Mouse (Mus musculus): ENCODE results near the gene Mpc1.
A peak's percentile ranks its signal among the peaks of the same experiment; 100 is the strongest.
"Not testable (repeated sequence)": the region's sequence is repeated elsewhere in the genome, so short reads cannot be mapped to it uniquely, and the experiment has no call there.

The Mpc1 gene

DNA sequence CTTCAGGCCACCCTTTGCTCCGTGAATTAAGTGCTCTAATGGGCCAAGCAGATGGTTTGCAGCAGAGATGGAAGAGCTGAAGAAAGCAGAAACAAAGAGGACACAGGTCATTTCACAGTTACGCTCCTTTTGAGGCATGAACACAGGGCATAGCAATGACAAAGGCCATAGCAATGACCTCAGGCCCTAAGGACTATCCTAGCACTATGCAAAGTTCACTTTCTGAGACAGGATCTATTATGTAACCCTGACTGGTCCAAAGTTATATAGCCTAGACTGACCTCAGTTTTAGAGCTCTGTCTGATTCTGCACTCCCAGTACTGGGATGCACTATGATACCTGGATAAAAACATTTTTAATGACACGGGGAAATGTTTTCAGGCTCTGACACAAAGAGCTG lies 4.3 kb upstream of the Mpc1 start:
- no peak for DNase-seq (ENCODE audit: low spot score in 2 of 2)

DNA sequence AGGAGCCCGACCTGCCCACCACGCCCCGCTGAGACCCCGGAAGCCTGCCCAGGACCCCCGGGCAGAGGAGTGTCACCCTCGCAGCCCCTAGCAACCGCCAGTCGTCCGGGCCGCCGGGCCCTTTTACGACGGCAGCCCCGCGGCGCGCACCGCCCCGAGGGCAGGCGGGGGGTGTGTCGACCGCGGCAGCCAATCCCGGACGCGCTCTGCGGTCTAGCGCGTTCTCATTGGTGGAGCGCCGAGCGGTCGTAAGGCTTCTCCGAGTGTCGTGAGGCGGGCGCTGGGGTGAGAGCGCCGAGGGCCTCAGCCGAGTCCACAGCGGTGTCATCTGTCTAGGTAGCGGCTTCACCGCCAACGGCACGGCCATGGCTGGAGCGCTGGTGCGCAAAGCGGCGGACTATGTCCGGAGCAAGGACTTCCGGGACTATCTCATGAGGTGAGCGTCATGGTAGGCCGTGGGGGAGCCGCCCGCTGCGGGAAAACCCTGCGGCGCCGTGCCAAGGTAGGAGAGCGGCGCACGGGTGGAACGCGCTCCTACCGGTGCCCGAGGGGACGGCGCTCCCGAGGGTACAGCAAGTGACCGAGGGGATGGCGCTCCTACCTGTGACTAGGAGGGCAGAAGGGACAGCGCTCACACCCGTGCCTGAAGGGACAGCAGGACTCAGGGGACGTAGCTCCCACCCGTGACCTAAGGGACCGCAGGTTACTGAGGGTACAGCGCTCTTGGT lies 986 bp downstream of the Mpc1 start:
- DNase-seq (ENCODE audit: low spot score in 2 of 2), result peak; percentile 88 to 95

DNA sequence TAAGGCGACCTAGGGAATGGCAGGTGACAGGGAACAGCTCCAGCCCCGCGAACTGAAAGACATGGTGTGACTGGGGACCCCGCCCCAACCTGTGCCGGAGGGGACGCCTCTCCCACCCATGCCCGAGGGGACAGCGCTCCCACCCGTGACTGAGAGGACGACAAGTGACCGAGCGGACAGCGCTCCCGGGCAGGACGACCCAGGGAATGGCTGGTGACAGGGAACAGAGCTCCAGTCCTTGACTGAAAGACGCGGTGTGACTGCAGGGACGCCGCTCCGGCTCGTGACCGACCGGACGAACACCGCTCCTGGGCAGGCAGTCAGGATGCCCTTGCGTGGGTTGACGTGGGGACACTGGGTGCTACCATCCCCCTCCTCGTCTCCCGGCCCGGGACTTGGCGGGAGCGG lies 1.6 kb downstream of the Mpc1 start:
- DNase-seq (ENCODE audit: low spot score in 2 of 2), result peak in 1 of 2 experiments; percentile 36

DNA sequence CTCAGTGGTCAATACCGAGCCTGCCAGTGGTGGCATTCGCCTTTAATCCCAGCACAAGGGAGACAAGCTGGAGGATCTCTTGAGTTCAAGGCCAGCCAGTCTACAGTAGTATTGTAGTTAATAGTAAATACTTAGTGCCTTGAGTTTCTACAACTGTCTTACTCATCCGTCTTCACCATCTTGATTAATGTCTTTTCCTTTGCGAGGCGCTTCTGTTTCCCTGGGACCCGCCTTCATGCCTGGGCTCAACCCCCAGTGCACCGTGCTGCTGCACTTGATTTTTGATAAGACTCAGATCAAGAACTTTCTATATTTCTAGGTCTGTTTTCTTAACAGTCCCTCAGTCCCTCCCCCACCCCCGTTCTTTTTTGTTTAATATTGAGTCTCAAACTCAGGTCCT lies 2.4 kb downstream of the Mpc1 start:
- DNase-seq (ENCODE audit: low spot score in 2 of 2), result no peak

DNA sequence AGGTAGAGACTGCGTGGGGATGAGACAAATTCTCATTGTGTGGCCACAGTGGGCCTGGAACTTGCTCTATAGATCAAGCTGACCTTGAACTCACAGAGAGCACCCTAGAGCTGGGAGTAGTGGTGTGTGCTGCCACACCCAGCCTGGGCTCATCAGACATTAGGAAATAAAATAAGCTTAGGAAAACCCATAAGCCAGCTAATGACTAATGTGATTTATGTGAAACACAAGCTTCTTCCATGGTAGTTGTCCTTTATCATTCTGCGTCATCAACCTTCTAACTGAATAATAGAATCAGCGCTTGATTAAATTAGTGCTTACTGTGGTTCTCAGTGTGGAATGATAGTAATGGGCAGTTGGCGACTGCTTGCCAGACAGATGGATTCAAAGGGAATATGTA lies 4.3 kb downstream of the Mpc1 start:
- no peak for DNase-seq (ENCODE audit: low spot score in 2 of 2)

DNA sequence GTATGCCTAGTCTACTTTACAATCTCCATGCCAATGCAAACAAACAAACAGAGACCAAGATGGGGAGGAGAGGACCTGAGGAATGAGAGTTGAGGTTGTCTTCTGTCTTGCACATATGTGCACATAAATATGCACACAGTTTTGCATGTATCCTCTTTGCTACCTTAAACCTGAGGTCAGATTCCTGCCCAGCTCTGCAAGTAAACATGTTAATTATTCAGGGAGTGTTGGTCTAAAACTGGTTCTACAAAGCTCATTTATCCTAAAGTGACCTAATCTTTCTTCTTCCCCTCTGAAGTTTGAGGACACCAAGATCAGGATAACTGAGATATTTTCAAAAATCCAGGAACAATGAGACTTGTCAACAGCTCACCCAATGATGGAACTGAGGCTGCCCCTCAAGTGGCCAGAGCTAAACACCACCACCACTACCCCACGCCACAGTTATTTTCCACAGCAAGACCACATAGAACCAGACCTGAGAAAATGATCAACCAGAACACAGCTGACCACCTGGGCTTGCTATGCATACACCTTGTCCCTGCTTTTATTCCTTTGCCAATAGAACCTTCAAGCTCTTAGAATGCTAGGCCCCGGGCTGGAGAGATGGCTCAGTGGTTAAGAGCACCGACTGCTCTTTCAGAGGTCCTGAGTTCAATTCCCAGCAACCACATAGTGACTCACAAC lies 7.4 kb downstream of the Mpc1 start:
- no peak for DNase-seq (ENCODE audit: low spot score in 2 of 2)

DNA sequence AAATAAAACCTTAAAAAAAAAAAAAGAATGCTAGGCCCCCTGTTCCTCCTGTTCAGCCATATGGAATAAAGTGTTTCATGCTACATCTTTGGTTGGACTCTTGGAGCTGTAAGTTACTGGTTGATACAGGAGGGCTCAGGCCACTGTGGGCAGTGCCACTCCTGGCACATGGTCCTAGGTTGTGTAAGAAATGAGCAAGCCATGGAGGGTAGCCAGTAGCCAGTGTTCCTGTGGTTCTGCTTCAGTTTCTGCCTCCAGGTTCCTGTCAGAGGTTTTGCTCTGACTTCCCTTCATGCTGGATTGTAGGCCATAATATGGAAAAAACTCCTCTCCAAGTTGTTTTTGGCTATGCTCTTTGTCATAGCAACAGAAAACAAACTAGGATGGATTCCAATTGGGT lies 8.0 kb downstream of the Mpc1 start:
- DNase-seq (ENCODE audit: low spot score in 2 of 2), result no peak

DNA sequence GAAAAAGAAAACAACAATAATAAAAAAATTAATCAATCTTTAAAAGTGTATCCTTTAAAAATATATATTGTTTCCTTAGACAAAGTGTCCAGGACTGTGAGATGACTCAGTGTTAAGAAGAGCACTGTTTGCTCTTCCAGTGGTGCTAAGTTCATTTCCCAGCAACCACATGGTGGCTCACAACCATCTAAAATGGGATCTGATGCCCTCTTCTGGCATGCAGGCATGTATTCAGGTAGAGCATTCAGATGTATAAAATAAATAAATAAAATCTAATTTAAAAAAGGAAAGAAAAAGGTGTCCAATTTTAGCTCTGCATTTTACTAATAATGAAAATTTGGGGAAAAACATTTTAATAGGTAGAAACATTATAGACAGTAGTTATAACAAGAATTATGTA lies 13.1 kb downstream of the Mpc1 start:
- no peak for DNase-seq (ENCODE audit: low spot score in 2 of 2)

DNA sequence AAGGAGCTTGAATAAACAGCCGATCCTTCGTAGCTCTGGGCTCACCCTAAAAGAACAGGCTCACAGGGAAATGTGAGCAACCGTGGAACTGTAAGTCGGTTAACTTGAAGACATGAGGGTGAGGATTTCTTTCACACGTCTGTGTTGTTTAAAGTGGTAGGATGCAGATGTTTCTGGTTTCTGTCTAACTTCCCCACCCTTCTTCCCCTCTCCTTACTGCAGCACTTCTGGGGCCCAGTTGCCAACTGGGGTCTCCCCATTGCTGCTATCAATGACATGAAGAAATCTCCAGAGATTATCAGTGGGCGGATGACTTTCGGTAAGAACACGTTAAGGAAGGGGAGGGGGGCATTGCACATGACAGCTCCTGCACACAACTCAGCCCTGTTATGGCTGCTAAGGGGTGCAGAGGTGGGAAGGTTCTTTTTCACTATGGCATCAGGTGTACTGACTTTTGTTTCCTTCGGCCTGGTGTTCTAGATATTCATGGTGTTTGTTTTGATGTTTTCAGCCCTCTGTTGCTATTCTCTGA lies 13.7 kb downstream of the Mpc1 start:
- DNase-seq (ENCODE audit: low spot score in 2 of 2), result no peak

DNA sequence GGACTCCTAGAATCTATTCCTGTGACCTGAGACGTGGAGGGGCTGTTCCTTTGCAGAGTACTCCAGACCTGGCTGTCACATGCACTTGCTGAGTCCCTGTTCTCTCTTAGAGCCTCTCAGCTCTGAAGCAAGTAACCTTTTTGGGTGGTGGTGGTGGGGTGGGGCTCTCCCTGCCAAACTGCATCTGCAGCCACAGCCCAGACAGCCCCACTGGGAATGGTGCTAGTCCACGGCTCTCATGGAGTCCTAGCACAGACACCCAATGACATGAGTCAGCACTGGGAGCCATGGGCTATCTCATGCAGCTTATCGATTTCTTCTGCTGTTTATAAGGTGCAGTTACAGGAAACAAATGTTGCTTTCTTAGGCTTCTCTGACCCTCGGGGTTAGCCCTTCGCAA lies 15.0 kb downstream of the Mpc1 start:
- no peak for DNase-seq (ENCODE audit: low spot score in 2 of 2)

DNA sequence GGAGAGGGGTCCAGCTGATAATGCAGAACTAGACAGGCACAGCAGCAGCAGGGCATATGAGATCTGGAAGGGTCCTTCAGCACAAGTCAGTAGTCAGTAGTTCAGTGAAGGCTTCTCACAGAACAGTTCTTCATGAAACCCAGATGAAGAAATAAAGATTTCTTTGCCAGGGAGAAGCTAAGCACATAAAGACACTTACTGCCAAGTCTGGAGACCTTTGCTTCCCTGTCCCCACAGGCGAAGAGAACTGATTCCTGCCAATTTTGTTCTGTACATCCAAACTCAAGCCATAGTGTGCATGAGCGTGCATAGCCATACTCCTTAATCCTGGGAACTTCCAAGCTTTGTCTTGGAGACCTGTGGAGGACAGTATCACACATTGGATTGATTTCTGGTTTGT lies 15.6 kb downstream of the Mpc1 start:
- DNase-seq (ENCODE audit: low spot score in 2 of 2), result no peak

DNA sequence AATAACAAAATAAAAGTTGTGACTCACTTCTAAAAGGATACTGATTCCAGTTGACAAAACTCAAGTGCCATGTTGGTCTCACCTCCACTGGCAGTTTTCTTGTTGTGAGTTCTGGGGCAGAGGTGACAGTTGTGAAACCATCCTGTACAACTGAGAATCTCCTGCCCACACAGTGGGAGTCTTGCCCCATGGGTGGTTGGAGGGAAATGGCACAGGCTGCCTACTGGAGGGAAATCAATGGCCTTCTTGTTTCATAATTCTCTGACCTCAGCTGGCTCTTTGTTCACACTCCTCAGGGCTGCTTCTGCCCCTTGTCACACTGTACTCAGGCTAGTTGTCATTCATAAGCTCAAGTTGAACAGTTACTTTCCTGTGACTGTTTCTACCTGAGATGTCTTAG lies 16.8 kb downstream of the Mpc1 start:
- DNase-seq (ENCODE audit: low spot score in 2 of 2), result no peak

DNA sequence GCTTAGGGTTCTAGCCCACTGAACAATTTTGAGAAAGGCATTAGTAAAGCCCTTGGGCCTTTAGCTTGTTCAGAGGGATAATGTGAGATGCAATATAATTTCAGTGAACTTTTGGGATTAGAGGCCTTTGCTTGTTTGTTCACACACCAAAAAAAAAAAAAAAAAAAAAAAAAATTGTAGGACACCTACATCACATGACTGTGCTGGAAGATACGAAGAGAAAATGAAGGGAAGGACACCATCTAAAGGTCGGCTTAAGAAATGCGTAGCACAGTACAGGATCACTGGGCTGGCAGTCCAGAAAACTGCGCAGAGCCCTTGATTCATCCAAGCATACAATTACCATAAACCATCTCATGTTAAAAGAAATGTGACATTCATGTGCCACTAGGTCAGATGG lies 18.8 kb downstream of the Mpc1 start:
- DNase-seq (ENCODE audit: low spot score in 2 of 2), result no peak

DNA sequence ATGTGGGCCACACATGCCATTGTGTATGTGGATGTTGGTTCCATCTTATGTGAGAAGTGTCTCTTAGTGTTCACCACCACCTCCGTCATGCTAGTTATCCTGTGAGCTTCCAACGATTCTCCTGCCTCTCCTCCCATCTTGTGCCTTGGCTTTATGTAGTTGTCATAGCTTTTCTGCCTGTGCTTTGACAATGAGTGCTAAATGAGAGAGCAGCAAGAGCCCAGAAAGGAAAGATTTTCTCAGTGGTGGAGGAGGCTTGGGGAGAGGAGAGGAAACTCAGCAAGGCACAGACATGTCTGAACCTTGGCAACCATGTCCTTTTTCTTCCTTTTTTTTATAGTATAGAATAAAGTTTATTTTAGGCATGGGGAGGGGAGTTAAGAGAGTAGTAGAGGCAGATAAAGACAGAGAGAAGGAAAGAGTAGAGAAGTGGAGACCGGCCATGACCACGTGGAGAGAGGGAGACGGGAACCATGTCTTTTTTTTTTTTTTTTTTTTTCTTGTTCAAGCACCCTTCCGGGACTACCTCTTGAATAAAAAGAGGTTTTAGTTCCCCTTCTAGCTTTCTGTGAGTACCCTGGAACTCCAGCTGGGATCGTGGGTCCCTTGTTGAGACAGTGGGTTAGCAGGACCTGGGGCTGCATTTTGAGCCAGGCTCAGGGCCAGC lies 20.2 kb downstream of the Mpc1 start:
- DNase-seq (ENCODE audit: low spot score in 2 of 2), result no peak

DNA sequence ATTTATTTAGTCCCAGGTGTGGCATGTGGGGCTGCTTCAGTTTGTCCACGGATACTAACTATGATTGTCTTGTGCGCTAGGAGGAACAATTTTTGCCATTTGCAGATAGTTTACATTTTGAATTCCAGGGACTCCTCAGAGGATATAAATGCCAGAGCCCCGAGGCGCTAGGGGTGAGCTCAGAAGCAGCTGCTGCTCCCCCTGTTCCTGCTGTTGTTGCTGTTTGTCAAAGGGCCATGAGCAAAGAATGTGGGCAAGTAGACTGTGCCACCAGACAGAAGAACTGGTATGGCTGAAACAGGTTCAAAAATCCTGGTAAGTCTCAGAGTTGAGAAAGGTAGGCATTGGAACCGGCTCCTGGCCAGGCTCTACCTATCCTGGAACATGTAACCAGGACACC lies 21.0 kb downstream of the Mpc1 start:
- DNase-seq (ENCODE audit: low spot score in 2 of 2), result no peak

DNA sequence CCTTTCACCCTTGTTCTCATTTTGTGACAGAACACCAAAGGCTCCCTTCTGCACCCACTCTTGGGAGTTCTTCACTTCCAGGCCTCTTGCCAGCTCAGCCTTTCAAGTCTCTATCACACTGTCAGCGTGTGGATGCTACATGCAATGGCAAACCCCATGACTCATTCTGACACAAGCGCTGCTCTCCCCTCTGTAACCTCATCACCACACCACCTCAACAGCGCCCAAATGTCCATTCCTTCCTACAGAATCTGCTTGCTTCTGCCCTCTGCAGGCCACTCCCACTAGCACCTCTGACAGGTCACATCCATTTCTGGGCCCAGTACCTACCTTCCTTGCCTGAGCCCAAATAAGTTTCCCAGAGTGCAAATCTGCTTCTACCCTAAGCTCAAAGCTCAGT lies 23.1 kb downstream of the Mpc1 start:
- DNase-seq (ENCODE audit: low spot score in 2 of 2), result no peak

DNA sequence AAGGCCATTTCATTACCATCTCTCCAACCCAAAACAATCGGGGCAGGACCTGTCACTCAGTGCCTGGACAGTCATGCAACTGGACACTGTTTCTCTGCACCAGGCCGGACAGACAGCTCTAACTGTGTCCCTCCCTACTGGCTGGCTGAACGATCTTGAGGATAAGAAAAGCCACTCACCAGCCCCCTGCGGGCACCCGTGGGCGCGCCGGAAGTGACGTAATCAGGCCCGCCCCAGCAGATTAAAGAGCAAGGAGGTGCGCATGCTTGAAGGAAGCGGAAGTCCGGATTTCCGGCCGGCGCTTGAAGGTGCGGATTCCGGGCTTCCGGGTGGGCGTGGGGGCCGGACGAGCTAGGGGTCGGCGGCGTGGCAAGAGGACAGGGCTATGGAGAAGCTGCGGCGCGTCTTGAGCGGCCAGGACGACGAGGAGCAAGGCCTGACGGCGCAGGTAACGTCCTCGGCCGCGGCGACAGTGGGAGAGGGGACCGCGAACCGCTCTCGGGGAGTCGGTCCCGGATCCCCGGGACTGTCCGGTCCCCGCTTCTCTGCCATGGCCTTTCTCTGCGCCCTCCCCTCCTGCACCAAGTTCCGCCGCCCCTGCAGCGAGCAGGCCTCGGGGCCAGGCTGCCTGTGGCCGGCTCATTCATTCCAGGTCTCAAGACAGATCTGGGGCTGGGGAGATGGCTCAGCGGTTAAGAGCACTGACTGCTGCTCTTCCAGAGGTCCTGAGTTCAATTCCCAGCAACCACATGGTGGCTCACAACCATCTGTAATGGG lies 28.3 kb downstream of the Mpc1 start, which contains the start of gene Sft2d1:
Gene Sft2d1, plus strand, starts transcription at position 265 of the 777 bp plus-strand sequence.
- DNase-seq (ENCODE audit: low spot score in 2 of 2), result peak; percentile 96 to 97

DNA sequence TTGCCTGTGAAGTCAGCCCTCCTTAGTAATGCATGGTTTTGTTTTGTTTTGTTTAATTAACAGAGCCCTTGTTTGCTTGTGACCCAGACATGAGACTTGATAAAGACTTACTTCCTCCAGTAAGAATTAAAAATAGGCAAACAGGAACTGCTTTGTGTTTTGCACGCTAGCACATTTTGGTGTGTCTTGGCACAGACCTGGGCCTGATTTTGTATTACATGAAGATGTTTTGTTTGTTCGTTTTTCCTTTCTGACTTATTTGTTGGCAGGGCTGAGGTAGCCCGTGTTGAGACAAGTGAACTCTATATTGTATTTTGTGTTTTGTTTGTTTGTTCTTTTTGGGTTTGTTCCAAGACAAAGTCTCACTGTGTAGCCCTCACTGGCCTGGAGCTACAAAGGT lies 29.0 kb downstream of the Mpc1 start:
- DNase-seq (ENCODE audit: low spot score in 2 of 2), result no peak

DNA sequence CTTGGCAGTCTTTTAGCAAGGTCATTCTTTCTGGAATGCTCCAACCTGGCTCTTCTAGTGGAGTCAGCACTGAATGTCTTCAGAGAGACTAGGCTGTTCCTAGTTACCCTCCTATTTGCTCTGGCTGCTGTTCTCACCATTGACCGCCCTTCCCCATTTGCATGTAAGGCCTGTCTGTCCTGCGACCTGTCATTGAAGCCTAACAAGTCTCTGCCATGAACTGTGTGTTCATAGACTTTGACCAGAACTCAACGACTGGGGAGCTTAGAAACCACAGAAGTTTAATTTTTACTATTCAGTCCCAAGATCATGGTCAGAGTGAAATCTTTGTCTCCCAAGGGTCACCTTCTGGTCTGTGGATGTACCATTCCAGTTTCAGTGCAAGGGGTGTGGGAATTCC lies 31.3 kb downstream of the Mpc1 start:
- no peak for DNase-seq (ENCODE audit: low spot score in 2 of 2)

DNA sequence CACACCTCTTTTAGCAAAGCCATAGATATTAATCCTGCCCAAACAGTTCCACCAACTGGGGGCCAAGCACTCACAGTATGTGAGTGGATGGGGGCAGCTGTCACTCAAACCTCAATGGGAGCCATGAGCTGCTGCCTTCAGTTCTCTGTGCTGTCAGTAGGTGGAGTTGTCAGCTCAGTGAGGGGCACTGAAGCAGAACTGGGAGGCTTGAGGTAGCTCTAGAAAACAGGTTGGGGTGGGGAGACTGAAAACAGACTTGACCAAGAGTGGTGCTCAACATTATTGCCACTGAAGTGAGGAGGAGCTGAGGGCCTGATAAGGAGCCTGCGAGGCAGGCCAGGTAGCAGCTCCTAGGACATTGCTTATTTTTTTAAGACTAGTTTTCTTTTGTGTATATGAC lies 33.5 kb downstream of the Mpc1 start:
- no peak for DNase-seq (ENCODE audit: low spot score in 2 of 2)

DNA sequence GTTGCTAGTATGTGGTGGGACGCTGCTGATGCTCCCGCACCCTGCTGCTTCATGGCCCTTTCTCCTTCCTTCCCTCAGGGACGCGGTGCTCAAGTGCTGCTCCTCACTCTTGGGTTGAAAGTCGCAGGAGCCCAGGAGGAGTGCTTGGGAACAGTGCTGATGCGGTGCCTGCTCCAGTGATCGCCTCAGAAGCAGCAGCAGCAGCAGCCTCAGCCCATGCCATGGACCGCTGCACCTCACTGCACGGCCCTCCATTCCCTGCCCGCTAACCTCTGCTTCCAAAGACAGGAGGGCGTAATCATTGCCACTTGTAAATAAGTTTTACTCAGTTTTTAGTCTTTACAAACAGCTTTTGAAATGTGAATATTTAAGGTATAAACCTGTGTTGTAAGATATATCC lies 44.2 kb downstream of the Mpc1 start:
- DNase-seq (ENCODE audit: low spot score in 2 of 2), result not testable (repeated sequence)
